8 mouse cellular contexts compared by ENCODE assay signal in genomic region chr8:126565954-126566445, GRCm38 (mm10). TPM values are rescaled to one million over a fixed set of nuclear protein-coding genes. Genes with fewer than 3 reads are reported as not detected.
DNase-seq lines count a peak whose midpoint lies in the region; ATAC-seq and TF ChIP-seq lines count a peak whose summit lies in the region.

No protein-coding gene starts in this region.

- no peak for TF ChIP-seq CTCF in stomach, postnatal 0 days (IDR thresholded peaks at IDR 0.05; ENCODE audit: low read depth)

- H3K27ac ChIP-seq in forebrain, embryonic 13.5 days = peak overlapping the region; percentile 76
- H3K27ac ChIP-seq in stomach, postnatal 0 days (replicated peaks) = peak overlapping the region; percentile 88

- H3K4me3 ChIP-seq in forebrain, embryonic 13.5 days = no peak overlapping the region
- H3K4me3 ChIP-seq in stomach, postnatal 0 days (ENCODE audit: low read depth, low read length) = no peak overlapping the region

- H3K9ac ChIP-seq in forebrain, embryonic 13.5 days = 0 out of 2 replicates have a peak overlapping the region, but pooled peaks have one; percentile 40
- H3K9ac ChIP-seq in stomach, postnatal 0 days (ENCODE audit: low read length) = no peak overlapping the region

- intact Hi-C loops in heart, postnatal 25 days (cut with DNase I) = loop anchor here (5.0 kb wide), 2 partner anchors 39 to 69 kb away; no protein-coding TSS in a partner anchor

- DNase-seq in kidney, postnatal 10 days = peak; percentile 38
- no peak for DNase-seq in kidney, adult 18-20 months
- DNase-seq in heart, postnatal 25 days (ENCODE audit: low spot score) = peak; percentile 46
- peak; percentile 55 for DNase-seq in lung, postnatal 25 days (ENCODE audit: low spot score)
- DNase-seq in stomach, postnatal 0 days (ENCODE audit: low spot score) = no peak
- DNase-seq in right cerebral cortex, postnatal 25 days = no peak
- DNase-seq in layer of hippocampus, adult 9-10 months (ENCODE audit: low spot score) = no peak

- H3K4me2 ChIP-seq in forebrain, embryonic 13.5 days = peak overlapping the region; percentile 36; the same call in 1 of the 2 replicates
- H3K4me2 ChIP-seq in stomach, postnatal 0 days (replicated peaks; ENCODE audit: low read depth) = no peak overlapping the region

- peaks cover 3% of the 10 kb centered on the region; the same call in 1 of the 2 replicates for H3K9me3 ChIP-seq in forebrain, embryonic 13.5 days (replicated peaks)
- H3K9me3 ChIP-seq in stomach, postnatal 0 days (ENCODE audit: control insufficient read depth, low read length) = no peaks in the 10 kb centered on the region

- 46% methylated on average over 6 of the region's 6 CpGs for WGBS in forebrain, embryonic 13.5 days
- WGBS in stomach, postnatal 0 days = 50% methylated on average over 6 of the region's 6 CpGs

- peak; percentile 34; the same call in 1 of the 2 replicates for ATAC-seq in forebrain, embryonic 13.5 days
- ATAC-seq in stomach, postnatal 0 days (ENCODE audit: low FRiP score, low TSS enrichment) = no peak

- H3K4me1 ChIP-seq in forebrain, embryonic 13.5 days = peaks cover 41% of the 10 kb centered on the region
- peaks cover 5% of the 10 kb centered on the region; the same call in 1 of the 2 replicates for H3K4me1 ChIP-seq in stomach, postnatal 0 days (replicated peaks; ENCODE audit: control insufficient read depth, insufficient read depth)

- TF ChIP-seq EP300 in stomach, postnatal 0 days (optimal IDR thresholded peaks at IDR 0.05) = no peak

- no peaks in the 10 kb centered on the region for H3K36me3 ChIP-seq in forebrain, embryonic 13.5 days (ENCODE audit: poor library complexity, severe bottlenecking)
- no peaks in the 10 kb centered on the region for H3K36me3 ChIP-seq in stomach, postnatal 0 days (ENCODE audit: control insufficient read depth, insufficient read depth, low read length)

- H3K27me3 ChIP-seq in forebrain, embryonic 13.5 days = no peaks in the 10 kb centered on the region
- H3K27me3 ChIP-seq in stomach, postnatal 0 days (ENCODE audit: control insufficient read depth, insufficient read depth, low read length) = no peaks in the 10 kb centered on the region

RNA-seq across cellular contexts. Expression of gene Irf2bp2, which starts 27.8 kb away (rescaled TPM):
- polyA plus RNA-seq in forebrain, embryonic 13.5 days (2015; fragmentation: Nextera tagmentation; extraction: Ambion mirVana) = 8.1 and 8.3 TPM in 2 replicates
- total RNA-seq in heart, postnatal 25 days (2021) = 10 to 100 TPM; 63.9 to 71.4 TPM
- 10.1 and 10.2 TPM in 2 replicates for polyA plus RNA-seq in stomach, postnatal 0 days (2015; fragmentation: Nextera tagmentation; extraction: Ambion mirVana)

Comparison
In these comparisons a context has a peak if more than half of its experiments do, and no peak if none do; other contexts are left out.
1. DNase-seq: peak in kidney, postnatal 10 days (single experiment), heart, postnatal 25 days (single experiment) and lung, postnatal 25 days (single experiment); none in kidney, adult 18-20 months (single experiment), stomach, postnatal 0 days (single experiment), right cerebral cortex, postnatal 25 days (single experiment) and layer of hippocampus, adult 9-10 months (single experiment).